Mouse (Mus musculus) retina, postnatal 1 day (tissue): ENCODE data around the gene Hes1.
A peak's percentile ranks its signal among the peaks of the same experiment; 100 is the strongest.

Source experiments
- DNase-seq: peaks from one replicate; pipeline ENCODE4 v3.0.0-alpha.2; 2012

The Hes1 gene

DNA sequence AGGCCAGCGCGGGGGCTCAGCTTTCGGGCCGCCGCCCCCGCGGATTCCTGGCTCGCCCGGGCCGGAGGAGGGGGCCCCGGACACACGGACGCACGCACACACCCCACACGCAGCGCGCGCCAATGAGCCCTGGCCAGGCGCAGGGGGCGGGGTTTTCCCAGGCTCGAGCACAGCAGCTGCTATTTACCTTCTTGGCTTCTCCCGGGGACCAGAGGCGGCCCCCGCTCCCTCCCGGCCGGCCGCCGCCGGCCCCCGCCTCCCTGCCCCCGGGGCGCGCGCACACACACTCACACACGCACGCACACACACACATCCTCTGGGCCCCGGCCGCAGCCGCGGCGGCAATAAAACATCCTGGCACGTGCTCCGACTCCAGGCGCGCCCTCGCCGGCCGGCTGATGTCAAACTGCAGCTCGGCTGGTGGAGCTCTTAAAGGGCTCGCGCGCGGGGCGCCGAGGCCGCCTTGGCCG is at the start of gene Hes1:
Gene Hes1 (plus strand): TSS at position 401 of the 470 bp plus-strand sequence.
- peak; percentile 97 for DNase-seq

DNA sequence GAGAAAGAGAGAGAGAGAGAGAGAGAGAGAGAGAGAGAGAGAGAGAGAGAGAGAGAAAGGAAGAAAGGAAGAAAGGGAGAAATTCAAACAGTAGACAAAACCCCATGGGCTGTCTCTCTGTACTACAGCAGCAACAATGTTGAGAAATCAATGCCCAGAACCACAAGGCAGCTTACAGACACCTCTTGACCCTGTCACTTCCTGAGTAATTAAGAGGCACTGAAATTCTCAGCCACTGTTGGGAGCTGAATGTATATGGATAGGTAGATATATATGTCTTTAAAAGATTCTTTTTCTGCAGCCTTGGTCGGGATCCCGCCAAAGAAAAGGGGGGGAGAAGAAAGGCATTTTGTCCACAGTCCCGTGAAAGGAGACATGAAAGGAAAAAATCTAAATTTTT is 48.1 kb upstream of the Hes1 start:
- no peak for DNase-seq

DNA sequence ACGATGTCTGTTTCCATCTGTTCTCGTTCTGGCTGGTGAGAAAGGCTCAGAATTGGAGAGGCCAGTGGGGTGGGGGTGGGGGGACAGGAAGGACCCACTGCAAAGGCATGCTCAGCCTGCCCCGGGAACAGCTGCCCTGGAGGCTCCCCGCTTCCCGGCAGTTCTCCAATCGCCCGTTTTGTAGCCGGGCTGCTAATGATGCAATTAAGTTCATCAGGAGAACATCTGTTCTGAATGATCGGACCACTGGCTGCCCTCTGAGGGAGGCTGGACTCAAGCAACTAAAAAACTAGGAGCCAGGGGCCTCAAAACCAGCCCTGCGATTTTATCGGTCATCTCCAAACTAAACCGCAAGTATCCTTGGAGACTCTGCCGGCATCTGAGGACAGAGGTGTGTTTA is 44.1 kb upstream of the Hes1 start:
- DNase-seq = peak; percentile 79

DNA sequence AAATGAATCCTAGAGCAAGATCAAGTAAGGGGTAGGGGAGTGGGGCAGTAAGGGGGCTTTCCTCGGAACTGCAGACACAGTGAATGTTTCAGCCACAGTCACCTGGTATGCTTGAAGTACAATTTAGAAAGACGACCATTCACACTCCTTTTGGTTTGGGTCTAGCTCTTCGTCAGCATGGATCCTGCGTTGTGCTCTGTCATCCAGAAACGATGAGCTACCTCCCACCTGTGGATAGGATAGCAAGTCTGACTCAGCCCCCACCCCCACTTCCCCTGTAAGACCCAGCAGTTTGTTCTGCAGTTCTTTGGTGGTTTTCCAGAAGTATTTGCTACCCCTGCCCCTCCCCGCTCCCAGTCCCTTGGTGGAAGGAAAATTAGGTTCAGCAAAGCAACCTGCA is 41.8 kb upstream of the Hes1 start:
- DNase-seq = no peak

DNA sequence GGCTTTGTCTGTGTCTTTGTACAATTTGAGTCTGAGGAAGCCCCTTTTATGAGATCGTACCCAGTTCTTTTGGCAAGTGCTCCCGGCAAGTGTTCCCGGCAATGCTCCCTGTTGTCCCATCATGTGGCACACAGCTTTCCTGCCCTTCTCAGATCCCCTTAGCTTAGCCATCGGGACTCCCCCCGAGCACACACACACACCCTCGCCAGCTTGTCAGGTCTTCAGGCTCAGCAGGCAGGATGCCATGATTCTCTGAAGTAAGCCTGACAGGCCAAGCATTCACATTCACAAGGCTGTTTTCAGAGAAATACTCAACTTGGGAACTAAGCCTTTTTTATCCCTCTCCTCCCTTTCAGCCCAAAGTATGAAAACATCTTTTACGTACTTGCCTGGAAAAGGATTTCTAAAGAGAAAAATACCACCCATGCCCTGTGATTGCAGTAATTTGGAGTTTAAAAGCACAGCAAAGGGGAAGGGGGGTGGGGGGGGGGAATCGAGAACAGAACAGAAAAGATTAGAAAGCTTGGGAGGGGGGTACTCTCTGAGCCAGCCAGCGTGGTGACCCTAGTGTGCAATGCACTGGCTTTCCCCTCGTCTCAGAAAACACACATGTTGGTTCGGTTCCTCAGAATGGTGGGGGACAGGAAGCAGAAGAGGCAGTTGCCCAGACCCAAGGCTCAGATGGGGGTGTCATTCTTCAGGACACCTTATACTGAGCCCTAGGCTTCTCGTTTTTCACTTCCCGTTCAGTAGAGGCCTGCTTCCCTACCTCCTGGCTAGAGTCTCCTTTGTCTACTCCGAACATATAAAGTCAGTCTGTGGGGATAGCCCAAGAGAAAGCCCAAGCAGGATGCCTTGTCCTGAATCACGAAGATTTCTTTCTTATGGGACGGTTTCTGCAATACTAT is 41.0 kb upstream of the Hes1 start:
- DNase-seq = no peak

DNA sequence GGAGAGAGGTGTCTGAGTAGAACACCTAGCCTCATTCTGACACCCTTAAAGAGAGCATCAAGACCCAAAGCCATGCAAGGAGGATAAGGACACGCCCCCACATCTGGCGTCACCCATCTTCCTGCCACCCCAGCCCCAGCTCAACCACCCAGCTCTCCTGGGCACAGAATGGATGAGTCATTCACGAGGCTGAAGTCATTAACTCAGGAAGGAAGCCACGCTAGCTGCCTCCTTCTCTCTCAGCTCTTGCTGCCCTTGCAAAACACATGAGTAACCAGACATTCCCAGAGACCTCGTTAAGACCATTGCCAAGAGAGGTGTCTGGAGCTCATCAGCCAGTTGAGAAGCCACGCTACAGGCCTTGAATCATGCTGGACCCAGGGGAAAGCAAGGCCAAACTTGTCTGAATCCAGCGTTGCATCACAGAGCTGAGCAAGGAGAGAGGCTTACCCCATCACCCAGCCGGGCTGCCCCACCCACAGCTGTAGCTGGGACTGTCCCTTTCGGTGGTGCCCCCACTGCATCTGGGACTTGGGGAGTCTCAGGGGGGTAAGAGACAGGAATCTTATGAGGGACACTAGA is 39.4 kb upstream of the Hes1 start:
- DNase-seq = no peak

DNA sequence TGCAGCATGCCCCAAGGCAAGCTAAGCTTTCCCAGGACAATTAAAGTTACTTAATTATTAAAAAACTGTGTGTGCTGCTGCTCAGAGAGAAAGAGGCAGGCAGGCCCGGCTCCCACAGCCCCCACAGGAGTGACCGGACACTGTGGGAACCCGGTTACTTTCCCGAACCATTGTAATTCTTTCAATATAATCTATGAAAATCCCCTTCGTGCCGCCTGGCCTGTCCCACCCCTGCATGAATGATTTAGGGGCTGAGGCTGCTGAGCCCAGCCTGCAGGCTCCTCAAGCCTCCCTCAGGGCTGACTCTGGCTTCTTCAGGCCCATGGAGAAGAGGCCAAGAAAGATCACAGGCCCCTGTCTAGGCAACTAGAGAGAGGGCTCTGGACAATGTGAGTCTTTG is 36.0 kb upstream of the Hes1 start:
- DNase-seq = no peak

DNA sequence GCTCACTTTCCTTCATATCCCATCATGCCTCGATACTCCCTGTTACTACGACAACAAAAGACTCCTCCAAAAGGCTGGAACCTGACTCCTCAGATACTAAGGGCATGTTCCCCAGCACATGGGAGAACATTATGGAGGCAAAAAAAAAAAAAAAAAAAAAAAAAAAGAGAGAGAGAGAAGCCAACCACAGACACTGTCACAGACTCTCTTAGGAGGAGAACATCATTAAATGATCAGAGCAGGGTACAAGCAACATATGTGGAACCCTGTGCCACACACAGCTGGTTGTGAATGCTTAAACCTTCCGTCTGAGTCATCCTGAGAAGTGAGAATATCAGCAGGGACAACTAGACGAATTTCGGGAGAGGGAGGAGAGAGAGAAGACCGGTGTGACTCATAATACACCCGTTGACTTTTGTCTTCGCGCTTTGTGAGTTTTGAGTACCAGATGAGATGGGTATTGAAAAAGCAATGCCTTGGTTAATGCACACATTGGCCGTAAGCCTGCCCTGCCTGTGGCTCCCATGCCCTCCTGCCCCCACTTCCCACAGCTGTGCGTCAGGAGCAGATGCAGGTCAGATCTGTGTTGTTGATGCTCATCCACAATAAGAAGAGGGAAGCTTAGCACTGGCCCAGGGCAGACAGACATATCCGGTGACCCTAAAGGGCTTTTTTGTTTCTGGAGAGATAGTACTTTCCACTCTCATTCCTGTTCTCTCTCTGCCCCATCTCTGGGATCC is 34.8 kb upstream of the Hes1 start:
- peak; percentile 54 for DNase-seq

DNA sequence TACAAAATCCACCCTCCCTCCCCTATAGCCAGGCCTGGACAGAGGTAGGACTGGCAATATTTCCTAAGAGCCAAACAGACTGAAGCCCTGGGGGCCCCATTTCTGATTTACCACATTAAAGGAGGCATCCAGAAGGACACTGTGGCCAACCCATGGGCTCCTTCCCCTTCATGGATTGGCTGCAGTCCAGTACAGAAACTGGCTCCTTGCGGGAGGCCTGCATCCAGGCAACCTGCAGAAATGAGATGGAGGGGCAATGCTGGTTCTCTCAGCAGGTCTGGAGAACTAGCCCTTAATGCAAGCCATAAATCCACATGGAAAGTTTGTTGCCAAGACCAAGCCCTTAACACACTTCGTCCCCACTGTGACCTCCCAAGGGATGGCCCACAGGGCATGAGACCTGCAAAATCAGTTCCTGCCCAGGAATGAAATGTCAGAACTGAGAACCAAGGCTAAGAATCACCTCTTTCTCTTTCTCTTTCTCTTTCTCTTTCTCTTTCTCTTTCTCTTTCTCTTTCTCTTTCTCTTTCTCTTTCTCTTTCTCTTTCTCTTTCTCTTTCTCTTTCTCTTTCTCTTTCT is 31.8 kb upstream of the Hes1 start:
- no peak for DNase-seq

DNA sequence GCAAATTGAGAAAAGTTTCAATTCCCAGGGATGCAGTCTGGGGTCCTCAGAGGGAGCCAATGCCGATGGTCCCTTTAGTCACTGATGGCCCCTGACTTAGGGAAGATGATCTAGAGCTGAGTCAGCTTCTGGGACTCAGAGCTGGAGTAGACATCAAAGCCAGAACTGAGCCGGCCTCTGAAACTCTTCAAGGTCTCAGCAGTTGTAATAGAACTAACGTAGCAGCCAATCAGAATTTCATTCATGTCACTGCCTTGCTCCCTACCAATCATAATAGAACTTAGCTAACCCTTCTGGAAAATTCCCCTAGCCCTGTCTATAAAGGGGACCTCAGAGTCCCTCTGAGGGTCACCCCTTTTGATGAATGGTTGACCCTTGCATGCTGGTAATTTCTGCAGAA is 30.8 kb upstream of the Hes1 start:
- DNase-seq = no peak

DNA sequence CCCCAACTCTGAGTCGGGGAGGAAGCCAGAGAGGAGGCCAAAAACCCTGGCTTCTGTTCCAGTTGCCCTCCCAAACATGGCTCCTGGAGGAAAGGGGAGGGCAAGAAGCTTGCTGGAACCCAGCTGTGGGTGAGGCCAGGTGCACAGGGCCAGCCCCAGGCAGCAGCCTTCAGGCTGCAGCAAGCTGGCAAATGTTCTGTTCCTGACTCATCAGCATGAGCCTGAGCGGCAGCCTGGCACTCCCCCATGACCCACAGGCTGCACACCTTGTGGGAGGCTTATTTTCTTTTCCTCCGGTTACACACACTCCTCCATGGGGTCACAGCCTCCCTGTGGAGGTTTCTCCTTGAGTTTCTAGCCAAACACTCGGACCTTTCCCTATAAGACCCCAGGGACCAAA is 30.2 kb upstream of the Hes1 start:
- DNase-seq = no peak

DNA sequence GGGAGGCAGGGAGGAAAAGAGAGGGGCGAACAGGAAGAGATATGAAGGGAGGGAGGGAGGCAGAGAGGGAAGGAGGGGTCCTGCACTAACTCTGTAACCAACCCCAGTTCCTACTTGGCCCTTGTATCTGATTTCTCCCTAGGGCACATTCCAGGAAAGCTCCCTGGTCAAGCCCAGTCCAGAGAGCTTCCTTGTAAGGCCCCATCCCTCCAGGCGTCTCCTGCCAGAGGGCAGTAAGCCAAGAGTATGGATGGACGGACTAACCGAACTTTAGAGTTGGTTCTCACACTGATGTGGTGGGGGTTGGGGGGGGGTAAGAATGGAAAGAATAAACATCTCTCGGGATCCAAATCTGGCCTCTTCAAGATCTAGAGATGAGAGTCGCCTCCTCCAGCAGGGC is 29.7 kb upstream of the Hes1 start:
- DNase-seq = no peak

DNA sequence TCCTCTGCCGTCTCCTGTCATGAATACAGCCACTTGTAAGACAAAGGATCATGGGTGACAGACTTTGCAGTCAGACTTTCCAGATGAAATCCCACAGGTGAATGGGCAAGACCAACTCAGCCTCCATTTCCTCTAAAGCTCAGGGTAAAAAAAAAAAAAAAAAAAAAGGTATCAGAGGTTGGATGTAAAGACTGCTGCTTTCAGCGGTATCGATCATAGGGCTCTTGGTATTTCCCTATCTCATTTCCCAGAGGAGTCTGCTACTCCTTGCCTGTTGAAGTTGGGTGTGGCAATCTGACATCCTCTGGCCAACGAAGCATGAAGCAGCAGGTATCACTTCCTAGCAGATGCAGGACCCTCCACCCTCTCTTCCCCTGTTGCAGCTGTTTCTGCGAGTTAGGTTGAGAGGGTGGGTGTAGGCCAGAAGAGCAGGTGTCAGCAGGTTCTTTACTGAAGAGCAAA is 29.2 kb upstream of the Hes1 start:
- no peak for DNase-seq

DNA sequence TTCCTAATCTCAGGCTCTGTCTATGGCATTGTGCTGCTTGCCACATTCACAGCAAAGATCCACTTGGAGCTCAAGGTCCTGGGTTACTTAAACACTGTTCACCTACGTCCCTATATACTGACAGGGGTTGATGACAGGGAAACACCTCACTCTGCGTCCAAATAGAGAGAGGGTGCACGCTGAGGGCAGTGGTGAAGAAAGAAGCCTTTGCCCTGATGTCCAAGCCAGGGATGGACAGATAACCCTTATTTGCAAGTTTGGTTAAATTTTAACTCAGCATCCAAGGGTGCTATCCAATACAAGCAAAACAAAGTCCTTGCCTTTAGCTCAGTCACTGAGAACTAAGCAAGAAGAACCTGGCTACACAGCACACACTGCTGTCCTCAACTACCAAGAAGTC is 28.1 kb upstream of the Hes1 start:
- DNase-seq = no peak

DNA sequence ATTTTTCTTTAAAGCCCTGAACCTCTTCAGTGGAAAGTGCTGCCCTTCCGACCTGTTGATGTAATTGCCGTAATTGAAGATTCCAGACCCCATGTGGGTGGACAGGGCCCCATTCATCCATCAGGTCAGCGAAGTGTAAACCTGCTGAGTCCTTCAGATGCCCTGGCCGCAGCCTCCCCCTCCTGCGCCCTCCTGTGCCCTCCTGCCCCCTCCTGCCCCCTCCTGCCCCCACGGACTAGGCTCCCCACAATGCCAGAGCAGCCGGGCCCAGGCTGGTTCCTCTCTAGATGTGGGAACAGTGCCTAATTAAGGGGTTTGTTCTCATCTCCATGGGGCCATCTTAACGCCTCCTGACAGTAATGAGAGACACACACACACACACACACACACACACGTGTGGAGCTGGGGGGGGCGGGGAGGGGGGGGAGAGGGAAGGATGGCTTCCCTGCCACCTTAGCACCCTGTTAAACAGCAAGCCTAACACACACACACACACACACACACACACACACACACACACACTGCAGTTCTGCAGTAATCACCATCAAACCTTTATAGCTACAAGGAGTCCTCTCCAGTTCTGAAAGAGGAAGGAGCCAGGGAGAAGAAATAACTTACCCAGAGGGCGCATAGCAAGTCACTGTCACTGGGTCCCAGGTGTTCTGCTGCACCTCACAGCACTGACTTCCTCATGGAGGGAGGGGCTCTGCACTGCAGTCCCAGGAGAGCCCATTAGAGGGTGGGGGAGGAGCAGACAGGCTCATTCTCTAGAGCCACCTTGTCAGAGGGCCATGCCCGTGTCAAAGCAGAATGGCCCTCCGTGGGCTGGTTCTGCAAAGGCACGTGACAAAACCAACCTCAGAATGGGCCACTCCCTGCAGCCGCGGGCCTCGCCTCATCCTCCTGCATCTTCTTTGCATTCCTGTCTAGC is 25.3 kb upstream of the Hes1 start:
- DNase-seq = peak; percentile 94

DNA sequence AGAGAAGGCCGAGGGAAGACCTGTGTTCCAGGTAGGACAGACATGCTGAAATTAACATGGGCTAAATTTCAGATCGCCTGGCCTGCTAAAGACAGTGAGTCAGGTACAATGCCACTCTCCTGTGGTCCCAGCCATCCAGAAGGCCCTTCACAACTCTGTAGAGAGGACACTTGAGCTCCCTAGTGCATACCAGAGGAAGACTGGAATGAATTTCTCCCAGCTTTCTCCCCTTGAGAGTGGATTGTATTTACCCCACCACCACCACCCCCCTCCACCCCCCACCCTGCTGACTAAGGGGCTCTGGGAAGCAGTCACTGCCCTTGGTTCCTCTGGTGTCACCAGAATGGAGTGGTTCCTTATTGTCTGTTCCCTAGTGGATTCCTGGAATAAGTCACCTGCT is 24.3 kb upstream of the Hes1 start:
- no peak for DNase-seq

DNA sequence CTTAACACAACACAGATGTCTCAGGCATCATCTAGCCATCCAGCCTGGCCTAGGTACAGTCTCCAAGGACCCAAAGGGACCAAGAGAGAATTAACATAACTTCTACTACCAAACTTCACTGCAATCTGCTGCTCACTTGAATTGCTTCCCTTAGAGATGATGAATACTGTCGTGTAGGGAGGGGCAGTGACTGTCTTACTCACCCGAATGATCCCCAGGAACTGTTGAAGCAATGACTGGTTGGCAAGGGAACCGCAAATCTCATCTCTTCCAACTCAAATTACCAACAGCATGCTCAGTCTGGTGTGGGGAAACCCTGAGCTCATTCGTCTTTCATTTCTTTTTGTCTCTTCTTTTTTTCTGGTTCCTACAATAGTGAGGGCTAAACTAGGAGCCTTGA is 21.3 kb upstream of the Hes1 start:
- DNase-seq = no peak

DNA sequence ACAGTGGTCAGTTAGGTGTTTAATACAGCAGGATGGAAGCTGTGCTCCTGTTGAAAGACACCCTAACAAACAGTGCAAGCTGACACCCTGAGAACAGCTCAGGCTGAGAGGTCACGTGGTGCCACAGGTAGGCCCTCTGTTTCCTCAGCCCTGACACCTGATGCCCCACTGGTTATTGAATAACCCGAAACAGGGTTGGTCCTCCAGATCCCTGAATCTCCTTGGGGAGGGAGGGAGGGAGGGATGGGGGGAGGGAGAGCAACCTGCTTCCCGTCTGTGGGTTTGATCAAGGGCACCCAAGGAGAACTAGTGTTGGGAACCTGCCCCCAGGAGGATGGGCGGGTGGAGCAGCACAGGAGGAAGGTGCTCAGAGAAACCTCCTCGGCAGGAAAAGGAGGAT is 18.6 kb upstream of the Hes1 start:
- no peak for DNase-seq

DNA sequence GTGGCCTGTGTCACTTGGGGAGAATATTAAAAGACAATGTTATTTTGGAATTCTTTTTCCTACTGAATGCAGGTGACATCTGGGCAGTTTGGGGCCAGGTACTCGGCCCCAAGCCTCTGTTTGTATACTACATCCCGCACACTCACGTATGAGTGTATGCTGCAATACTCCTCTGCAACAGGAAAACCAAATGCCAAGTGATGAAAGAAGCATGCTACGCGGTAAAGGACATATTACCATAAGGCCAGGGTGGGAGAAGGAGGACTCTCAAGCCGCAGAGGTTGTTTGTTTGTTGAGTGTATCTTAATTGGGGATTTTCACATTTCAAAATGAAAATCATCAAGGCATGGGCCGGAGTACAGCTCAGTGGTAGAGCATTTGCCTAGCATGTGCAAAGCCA is 17.2 kb upstream of the Hes1 start:
- DNase-seq = no peak

DNA sequence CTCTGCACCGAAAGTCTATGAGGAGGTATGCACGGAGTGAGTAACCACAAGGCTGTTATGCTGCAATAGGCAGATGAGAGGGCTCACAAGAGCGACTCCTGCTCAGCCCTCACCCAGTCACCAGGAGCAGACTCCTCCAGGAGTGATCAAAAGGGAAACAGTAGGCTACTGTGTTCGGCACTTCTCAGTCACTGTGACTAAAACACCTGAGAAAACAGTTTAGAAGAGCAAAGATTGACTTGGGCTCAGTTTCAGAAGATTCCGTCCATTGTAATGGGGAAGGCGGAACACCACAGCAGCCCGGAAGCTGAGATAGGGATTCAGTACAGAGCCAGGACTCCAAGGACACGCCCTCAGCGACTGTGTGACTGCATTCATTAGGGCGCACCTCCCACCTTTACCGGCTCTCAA is 16.8 kb upstream of the Hes1 start:
- no peak for DNase-seq

DNA sequence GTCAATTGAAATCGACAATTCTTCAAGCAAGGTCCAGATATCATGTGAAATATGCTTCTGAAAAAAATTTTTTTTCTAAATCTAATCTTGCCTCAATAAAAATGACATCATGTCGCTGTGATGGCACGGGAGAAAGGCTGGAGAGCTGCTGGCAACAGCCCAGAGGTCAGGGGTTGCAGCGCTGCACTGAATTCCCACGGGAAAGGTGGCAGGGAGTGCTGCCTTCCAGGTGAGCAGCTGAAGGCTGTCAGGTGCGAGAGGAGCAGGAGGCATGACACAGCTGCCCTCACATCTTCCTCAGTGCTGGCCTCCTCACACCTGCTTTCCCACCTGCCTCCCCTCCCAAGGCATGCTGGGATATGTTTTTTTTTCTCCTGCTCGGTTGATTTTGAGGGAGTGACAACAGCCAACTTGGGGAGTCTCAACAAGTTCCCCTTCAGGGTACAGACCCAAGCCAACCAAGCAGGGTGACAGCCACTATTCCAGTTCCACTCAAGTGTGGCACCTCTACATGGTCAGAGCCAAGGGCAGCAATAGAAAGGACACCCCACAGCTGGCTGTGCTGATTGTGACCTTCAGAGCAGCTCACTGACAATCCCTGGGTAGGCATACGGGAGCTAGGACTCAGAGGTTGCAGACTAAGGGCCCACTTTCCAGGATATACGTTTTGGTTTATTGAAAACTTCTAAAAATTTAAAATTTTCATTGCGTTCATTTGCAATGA is 13.3 kb upstream of the Hes1 start:
- DNase-seq = no peak

DNA sequence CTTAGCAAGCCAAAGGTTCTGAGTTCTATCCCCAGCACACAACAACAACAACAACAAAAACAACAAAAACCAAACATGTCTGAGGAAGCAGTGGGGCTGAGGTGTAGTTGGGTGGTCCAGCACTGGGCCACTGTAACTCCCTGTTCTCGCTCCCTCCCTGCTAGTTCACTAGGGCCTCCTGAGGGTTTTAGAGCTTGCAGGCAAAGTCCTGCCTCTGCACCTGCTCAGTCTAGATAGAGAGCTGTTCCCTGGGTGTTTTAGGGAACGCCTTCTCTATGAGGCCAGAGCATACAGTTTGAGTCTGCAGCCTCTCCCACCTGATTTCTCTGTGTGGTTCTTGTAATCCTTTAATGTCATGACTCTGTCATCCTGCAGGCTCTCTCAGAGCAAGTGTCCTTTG is 11.9 kb upstream of the Hes1 start:
- DNase-seq = no peak
